Mouse (Mus musculus) lung, adult 2 months (tissue): ENCODE results near the gene Olfr430.

ENCODE experiments used
- CTCF ChIP-seq: fragments of 200-500 bp; IDR thresholded peaks from 2 replicates; pipeline ENCODE4 v1.5.1; 2011; ENCODE audit warnings: mild to moderate bottlenecking, low read length, control low read depth; ENCODE audit not compliant: insufficient read depth
- POLR2A ChIP-seq: fragments of 200-500 bp; IDR thresholded peaks from 2 replicates; pipeline ENCODE4 v1.6.1; 2011; ENCODE audit warnings: low read depth, mild to moderate bottlenecking, control low read depth, low read length, borderline replicate concordance; ENCODE audit errors: extremely low read depth

- TF ChIP-seq POLR2A = no peak
- TF ChIP-seq CTCF = no peak
Observed at GRCm38 (mm10) chr1:174038480-174038879, 27.9 kb upstream of the Olfr430 start.
